In genomic region chr9:94538823-94539143, GRCm38 (mm10) we compare ENCODE assay signal across 8 mouse cellular contexts. TPM values are rescaled to one million over a fixed set of nuclear protein-coding genes. Genes with fewer than 3 reads are reported as not detected.
DNase-seq lines count a peak whose midpoint lies in the region; ATAC-seq and TF ChIP-seq lines count a peak whose summit lies in the region.

No protein-coding gene starts in this region.

- under 1% methylated on average over 22 of the region's 22 CpGs for WGBS in lung, adult 2 months
- under 1% methylated on average over 22 of the region's 22 CpGs for WGBS in embryonic facial prominence, embryonic 15.5 days
- WGBS in intestine, postnatal 0 days = under 1% methylated on average over 22 of the region's 22 CpGs
- 1% methylated on average over 22 of the region's 22 CpGs for WGBS in neural tube, embryonic 14.5 days

- H3K4me2 ChIP-seq in embryonic facial prominence, embryonic 15.5 days (replicated peaks) = peak overlapping the region; percentile 80
- H3K4me2 ChIP-seq in intestine, postnatal 0 days (replicated peaks; ENCODE audit: low read depth) = peak overlapping the region; percentile 92
- peak overlapping the region; percentile 88 for H3K4me2 ChIP-seq in neural tube, embryonic 14.5 days (ENCODE audit: low read depth, low read length)

- H3K4me1 ChIP-seq in lung, adult 2 months (ENCODE audit: control insufficient read depth, insufficient read depth, low read length) = no peaks in the 10 kb centered on the region; the same call in 1 of the 2 replicates
- peaks cover 6% of the 10 kb centered on the region; the same call in 1 of the 2 replicates for H3K4me1 ChIP-seq in embryonic facial prominence, embryonic 15.5 days
- no peaks in the 10 kb centered on the region for H3K4me1 ChIP-seq in intestine, postnatal 0 days (replicated peaks; ENCODE audit: control insufficient read depth, insufficient read depth, low read length)
- peaks cover 9% of the 10 kb centered on the region for H3K4me1 ChIP-seq in neural tube, embryonic 14.5 days (ENCODE audit: control insufficient read depth, insufficient read depth, low read length)

- no peaks in the 10 kb centered on the region for H3K27me3 ChIP-seq in embryonic facial prominence, embryonic 15.5 days
- H3K27me3 ChIP-seq in intestine, postnatal 0 days (replicated peaks; ENCODE audit: control insufficient read depth, insufficient read depth, low read length) = no peaks in the 10 kb centered on the region
- no peaks in the 10 kb centered on the region; the same call in 1 of the 2 replicates for H3K27me3 ChIP-seq in neural tube, embryonic 14.5 days (ENCODE audit: control insufficient read depth, insufficient read depth, low read length)

- no peak for TF ChIP-seq CTCF in lung, adult 2 months (IDR thresholded peaks at IDR 0.05; ENCODE audit: insufficient read depth, low read length)
- 0 out of 2 replicates have a peak, but pooled peaks have one; percentile 6 for TF ChIP-seq CTCF in intestine, postnatal 0 days (IDR thresholded peaks at IDR 0.05; ENCODE audit: low read depth)

- H3K9me3 ChIP-seq in embryonic facial prominence, embryonic 15.5 days (replicated peaks) = no peaks in the 10 kb centered on the region
- no peaks in the 10 kb centered on the region for H3K9me3 ChIP-seq in intestine, postnatal 0 days (ENCODE audit: control insufficient read depth)
- H3K9me3 ChIP-seq in neural tube, embryonic 14.5 days (ENCODE audit: control insufficient read depth, low read length) = no peaks in the 10 kb centered on the region

- H3K4me3 ChIP-seq in lung, adult 2 months (replicated peaks; ENCODE audit: extremely low read depth, low read depth, low read length) = peak overlapping the region; percentile 73
- H3K4me3 ChIP-seq in embryonic facial prominence, embryonic 15.5 days (replicated peaks) = peak overlapping the region; percentile 88
- peak overlapping the region; percentile 72 for H3K4me3 ChIP-seq in intestine, postnatal 0 days (ENCODE audit: low read depth, low read length)
- peak overlapping the region; percentile 77 for H3K4me3 ChIP-seq in neural tube, embryonic 14.5 days (ENCODE audit: low read depth, low read length)

- peak overlapping the region; percentile 63 for H3K9ac ChIP-seq in embryonic facial prominence, embryonic 15.5 days
- peak overlapping the region; percentile 71 for H3K9ac ChIP-seq in intestine, postnatal 0 days (ENCODE audit: low read depth, low read length)
- H3K9ac ChIP-seq in neural tube, embryonic 14.5 days (replicated peaks; ENCODE audit: low read depth, low read length) = peak overlapping the region; percentile 74

- TF ChIP-seq POLR2A in lung, adult 2 months (IDR thresholded peaks at IDR 0.05; ENCODE audit: borderline replicate concordance, extremely low read depth, low read depth, low read length) = no peak

- peak; percentile 40 for ATAC-seq in embryonic facial prominence, embryonic 15.5 days (ENCODE audit: insufficient number of reproducible peaks, low FRiP score, low TSS enrichment, low read depth)
- ATAC-seq in intestine, postnatal 0 days = peak; percentile 71
- no peak for ATAC-seq in neural tube, embryonic 14.5 days (ENCODE audit: low read depth)

- no peaks in the 10 kb centered on the region for H3K36me3 ChIP-seq in embryonic facial prominence, embryonic 15.5 days
- H3K36me3 ChIP-seq in intestine, postnatal 0 days (ENCODE audit: control insufficient read depth, insufficient read depth) = no peaks in the 10 kb centered on the region
- no peaks in the 10 kb centered on the region for H3K36me3 ChIP-seq in neural tube, embryonic 14.5 days (ENCODE audit: control insufficient read depth, insufficient read depth, low read length)

- peak overlapping the region; percentile 98 for H3K27ac ChIP-seq in embryonic facial prominence, embryonic 15.5 days (replicated peaks)
- H3K27ac ChIP-seq in intestine, postnatal 0 days (ENCODE audit: low read depth, low read length) = peak overlapping the region; percentile 96
- peak overlapping the region; percentile 97 for H3K27ac ChIP-seq in neural tube, embryonic 14.5 days (ENCODE audit: low read depth, low read length)

- DNase-seq in lung, adult 2 months = no peak
- DNase-seq in lung, postnatal 4 days = no peak
- no peak for DNase-seq in right cerebral cortex, postnatal 4 days
- no peak for DNase-seq in cerebellum, postnatal 10 days
- DNase-seq in embryo, embryonic 11 days = no peak

RNA-seq across cellular contexts. Expression of gene 1190002N15Rik, which starts 0.9 kb away (rescaled TPM):
- 52.6 and 60.7 TPM in 2 replicates for polyA plus RNA-seq in lung, adult 2 months (2012; rRNA removed)
- 24.0 and 31.6 TPM in 2 replicates for polyA plus RNA-seq in embryonic facial prominence, embryonic 15.5 days (2015; fragmentation: Nextera tagmentation; extraction: Ambion mirVana)
- polyA plus RNA-seq in intestine, postnatal 0 days (2015; fragmentation: Nextera tagmentation; extraction: Ambion mirVana) = 18.5 and 19.7 TPM in 2 replicates
- 8.8 and 11.1 TPM in 2 replicates for polyA plus RNA-seq in neural tube, embryonic 14.5 days (2014; fragmentation: Nextera tagmentation; extraction: Ambion mirVana)
